Mouse (Mus musculus) cerebellum, postnatal 36 days (tissue): ENCODE measurements around the gene Dlk2.
A peak's percentile ranks its signal among the peaks of the same experiment; 100 is the strongest.

Source experiments
- DNase-seq, 2 experiments: peaks; one replicate each; pipeline ENCODE4 v3.0.0; 2021 to 2022; ENCODE audit warnings: mixed read lengths in 2 of 2

The Dlk2 gene

DNA sequence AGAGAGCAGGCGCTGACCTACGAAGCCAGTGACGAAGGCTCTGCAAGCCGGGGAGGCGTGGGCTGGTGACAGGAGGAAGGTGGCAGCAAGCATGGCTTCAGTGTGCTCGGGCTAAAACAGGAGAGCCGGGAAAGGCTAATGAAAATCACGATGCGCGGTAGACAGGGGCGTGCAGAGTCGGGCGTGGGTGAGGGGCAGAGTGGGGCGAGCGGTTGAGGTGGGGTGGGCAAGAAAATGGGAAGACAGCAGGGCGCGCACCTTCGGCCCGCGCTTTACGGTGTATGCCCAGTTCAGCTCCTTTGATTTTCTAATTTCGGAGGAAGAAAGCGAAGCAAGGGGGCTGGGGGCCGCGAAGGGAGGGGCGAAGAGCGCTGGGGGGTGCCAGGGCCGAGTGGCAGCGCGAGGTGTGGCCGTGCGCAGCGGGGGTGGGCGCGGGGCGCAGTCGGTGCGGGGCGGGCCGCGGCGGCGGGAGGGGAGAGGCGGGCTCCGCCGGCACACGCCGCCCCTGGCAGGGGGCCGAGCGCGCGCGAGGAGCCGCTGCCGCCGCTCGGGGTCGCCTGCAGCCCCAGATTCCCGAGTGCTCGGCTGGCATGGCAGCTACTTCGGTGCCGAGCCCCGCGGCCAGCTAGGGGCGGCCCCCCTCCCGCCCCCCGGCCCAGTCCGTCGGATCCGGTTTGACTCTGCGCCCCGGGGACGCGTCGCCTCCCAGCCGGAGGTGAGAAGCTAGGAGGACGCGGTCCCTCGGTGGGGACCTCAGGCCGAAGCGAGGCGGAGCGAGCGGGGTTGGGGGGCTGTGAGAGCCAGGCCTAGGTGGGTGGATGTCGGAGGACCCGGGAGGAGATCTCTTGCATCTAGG is at the start of gene Dlk2:
Gene Dlk2 (plus strand): TSS at position 58 of the 856 bp plus-strand sequence.
- DNase-seq, result no peak

DNA sequence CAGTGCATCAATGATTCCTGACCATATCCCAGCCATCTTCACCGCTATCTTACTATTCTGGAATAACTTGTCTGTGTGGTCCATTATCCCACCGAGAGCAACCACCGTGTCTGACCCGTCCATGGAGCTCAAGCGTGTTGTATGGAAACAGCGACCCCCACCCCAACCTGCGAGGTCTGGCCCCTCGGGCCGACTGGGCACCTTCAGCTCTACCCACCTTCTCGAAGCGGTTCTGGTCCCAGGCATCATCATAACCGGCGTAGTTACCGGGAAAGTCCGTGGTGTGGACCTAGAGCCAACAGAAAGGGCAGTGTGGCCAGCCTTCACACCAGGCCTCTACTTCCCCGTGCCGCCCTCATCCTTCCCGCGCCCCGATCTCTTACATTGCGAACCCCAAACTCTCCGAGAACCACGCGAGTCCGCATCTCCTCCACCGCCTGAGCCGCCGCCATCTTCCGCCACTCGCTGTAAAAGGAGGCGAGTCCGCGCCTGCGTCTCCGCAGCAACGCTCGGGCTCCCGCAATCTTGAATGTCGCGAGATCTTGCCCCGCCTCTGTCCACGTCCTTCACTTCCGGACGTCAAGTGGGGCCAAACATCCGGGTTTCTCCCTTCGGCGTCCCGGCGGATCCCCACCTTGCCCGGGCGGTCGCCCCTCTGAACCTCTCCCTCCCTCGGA is 49.6 kb upstream of the Dlk2 start, which contains the start of the genes Polr1c and Yipf3:
Gene Polr1c (minus strand): TSS at position 543 of the 677 bp plus-strand sequence.
Gene Yipf3 (plus strand): TSS at position 569 of the 677 bp plus-strand sequence.
- DNase-seq, result peak; percentile 95 to 96

DNA sequence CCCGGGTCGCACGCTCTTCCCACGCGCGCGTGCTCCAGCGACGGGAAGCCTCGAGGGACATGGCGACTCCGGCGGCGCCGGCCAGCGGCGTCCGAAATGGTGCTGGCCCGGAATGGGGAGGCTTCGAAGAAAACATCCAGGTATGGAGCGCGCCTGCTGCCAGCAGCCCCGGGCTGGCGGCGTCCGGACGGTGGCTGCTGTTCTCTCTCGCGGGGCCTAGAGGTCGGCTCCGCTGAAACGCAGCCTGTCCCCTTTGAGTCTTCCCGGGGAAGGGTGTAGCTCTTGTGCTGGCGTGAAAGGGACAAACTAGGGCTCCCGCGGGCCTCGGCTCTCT is 49.1 kb upstream of the Dlk2 start:
- DNase-seq, result no peak

DNA sequence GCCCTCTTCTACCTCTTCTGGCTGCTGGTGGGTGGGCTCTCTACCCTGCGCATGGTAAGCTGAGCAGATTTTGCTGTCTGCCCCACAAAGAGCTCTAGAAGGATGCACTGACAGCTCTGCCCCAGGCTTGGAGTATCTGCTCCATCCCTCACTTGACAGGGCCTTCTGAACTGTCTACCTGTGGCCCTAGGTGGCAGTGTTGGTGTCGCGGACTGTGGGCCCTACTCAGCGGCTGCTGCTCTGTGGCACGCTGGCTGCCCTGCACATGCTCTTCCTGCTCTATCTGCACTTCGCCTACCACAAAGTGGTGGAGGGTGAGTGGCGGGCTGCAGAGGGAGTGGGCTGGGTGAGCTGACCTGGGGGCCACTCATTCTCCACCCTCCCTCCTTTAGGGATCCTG is 46.0 kb upstream of the Dlk2 start:
- DNase-seq, result no peak

DNA sequence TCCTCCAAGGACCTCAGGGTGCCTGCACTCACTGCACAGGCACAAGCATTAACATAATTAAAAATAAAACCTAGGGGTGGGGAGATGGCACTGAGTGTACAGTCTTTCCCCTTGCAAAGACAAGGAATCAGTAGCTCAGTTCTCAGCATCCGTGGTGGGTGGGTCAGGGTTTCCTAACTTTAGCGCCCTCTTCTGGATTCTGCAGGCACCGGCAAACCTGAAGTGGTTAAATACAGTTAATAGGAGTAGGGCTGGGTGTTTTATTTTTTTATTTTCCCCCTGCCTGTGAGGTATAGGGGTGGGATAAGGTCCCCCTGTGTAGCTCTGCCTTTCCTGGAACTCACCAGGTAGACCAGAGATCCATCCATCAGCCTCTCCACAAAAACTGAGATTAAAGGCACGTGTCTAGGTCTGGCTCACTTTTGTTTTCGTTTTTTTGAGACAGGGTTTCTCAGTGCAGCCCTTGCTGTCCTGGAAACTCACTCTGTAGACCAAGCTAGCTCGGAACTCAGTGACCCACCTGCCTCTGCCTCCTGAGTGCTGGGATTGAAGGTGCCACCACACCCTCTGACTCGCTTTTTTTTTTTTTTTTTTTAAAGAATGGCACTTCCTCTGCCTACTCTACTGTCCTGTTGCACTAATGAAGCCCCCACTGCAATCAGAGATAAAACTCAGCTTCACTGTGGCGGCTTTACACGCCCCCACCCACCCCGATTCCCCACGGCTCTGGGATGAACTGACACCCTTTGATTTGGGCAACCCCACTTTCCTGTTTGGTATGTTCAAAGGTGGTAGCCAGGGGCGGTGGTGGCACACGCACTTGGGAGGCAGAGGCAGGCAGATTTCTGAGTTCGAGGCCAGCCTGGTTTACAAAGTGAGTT is 44.4 kb upstream of the Dlk2 start:
- DNase-seq, result no peak

DNA sequence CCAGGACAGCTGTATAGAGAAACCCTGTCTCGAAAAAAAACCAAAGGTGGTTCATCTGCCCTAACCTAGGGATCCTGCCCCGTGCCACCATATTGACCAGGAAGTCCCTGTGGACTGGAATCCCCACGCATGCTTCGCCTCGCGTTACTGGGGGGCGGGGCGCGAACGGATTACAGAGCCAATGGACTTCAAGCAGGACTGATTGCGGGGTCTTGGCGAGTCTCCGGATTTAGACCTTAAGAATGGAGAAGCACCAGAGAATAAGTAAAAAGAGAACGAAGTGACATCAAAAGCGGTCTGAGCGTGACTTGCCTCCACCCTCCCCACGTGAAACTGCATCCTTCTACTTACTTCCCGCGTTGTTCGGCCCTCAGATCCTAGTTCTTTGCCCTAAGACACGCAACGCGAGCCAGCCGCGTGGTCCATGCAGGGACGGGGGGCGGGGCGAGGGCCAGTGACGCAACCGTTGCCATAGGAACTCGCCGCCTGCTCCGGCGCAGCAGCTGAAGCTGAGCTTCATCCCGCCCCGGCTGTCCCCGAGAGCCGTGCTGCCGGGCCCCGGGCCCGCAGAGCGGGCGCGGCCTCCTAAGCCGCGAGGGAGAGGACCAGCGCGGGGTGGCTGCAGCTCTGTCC is 43.7 kb upstream of the Dlk2 start, which contains the start of gene Lrrc73:
Gene Lrrc73 (plus strand): TSS at position 80 of the 633 bp plus-strand sequence.
- DNase-seq, result peak; percentile 91 to 92

DNA sequence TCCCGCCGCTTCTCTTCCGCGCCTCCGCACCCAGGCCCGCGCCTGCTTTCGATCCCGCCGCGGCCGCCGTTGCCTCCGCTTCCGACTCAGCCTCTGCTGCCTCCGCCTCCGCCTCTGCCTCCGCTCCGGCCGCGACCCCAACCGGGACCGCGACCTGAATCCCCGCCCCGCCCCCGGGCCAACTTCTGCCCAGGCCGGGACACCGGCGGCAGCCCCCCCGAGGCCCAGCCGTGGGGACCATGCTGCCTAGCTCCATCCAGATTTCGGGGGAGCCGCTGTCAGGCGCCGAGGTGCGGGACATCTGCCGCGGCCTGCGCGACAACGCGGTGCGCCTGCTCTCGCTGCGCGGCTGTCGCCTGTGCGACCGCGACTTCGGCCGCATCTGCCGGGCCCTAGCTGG is 43.1 kb upstream of the Dlk2 start:
- DNase-seq, result peak in 1 of 2 experiments; percentile 47

DNA sequence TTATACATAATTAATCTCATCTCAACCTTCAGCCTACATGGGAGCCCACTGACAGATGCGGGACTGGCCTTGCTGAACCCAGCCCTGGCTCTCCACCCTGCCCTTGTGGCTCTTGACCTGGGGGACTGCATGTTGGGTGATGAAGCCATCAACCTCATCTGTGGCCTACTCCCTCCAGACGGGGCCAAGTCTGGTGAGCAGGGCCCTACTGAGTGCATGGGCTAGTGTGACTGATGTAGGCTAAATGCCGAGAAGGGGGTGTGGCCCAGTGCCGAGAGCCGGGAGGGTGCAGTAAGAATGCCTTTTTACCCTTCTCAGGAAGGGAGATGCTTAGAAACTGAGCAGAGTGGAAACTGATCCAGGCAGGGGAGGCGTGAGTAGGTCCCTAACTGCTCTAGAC is 42.1 kb upstream of the Dlk2 start:
- no peak for DNase-seq

DNA sequence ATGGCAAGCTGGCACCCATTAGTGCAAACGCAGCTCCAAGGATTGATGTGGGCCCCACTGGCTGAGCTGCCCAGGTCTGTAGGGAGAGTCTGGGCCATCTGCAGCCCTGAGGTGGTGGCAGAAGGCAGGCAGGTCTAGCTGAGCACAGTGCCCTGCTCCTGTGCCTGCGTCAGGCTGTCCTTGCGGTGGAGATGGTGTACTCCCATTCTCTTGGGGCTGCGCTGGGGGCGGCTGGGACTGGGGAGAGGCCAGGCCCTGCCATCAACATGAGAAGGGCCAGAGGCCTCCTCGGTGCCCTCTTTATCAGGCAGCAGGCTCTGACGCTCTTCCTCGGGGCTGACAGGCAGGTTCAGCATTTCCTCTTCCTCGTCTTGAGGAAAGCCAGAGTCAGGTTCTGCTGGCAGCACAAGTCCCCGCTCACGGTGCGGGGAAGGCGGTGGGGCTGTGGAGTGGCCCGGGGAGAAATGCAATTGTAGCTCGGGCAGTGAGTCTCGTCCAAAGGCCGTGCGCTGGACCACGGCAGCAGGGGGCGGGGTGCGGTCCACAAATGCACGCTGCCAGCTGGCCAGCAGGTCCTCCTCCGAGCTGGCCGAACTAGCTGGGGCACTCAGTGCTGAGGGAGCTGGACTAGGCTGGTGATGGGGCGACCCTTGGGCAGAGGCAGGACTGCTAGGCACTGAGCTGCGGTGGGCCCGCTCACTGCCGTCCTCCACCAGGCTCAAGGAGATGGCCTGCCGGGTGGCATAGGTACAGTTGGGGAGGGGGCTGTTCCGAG is 38.8 kb upstream of the Dlk2 start:
- no peak for DNase-seq

DNA sequence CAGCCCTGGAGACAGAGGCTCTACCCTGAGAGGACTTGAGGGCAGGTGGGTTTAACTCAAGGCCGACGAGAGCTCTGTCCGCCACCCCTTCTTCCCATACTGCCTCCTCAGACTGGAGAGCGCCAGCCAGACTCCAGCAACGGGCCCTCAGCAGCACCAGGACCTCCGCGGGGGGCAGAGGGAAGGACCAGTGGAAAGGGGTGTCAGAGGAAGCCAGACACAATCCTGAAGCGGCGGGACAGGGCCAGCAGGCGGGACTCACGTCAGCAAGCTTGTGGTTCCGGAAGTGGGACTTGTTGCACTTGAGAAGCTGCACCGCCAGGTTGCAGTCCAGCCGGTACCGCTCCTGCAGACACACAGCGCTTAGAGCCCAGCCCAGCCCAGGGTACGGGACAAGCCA is 37.5 kb upstream of the Dlk2 start:
- no peak for DNase-seq

DNA sequence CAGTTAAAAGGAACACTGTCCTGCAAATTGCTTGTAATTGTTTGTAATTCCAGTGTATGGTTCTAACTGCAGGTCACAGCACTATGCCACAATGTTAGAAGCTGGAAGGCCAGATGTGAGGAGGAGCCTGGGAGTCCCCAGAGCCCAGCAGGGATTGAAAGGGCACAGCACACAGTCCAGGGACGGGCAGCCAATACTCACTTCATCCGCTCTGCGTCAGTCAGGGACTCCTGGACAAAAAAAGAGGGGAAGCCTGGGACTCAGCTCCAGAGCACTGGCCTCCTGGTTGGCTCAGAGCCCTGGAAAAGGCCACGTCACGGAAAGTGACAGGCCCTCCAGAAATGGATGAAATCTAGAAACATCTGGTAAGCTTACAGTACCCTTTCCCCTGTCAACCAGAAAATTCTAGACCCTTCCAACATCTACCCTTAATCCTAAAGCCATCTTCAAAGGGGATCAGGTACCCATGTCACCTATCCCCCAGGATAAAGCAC is 35.0 kb upstream of the Dlk2 start:
- DNase-seq, result no peak

DNA sequence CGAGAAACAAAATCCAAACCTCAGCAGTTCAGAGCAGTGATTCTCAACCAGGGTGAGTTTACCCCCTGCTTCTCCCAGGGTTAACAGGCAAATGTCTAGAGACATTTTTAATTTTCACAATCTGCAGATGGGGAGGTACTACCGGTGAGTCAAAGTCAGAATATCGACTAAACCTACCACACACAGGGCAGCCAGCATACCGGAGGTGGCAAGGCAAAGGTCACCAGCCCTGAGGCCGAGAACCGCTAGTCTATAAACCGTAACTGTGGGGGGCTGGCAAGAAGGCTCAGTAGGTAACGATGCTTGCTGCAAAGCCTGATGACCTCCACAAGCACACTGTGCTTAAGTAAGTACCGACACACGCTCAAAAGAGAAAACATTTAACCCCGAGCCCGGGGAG is 31.7 kb upstream of the Dlk2 start:
- no peak for DNase-seq

DNA sequence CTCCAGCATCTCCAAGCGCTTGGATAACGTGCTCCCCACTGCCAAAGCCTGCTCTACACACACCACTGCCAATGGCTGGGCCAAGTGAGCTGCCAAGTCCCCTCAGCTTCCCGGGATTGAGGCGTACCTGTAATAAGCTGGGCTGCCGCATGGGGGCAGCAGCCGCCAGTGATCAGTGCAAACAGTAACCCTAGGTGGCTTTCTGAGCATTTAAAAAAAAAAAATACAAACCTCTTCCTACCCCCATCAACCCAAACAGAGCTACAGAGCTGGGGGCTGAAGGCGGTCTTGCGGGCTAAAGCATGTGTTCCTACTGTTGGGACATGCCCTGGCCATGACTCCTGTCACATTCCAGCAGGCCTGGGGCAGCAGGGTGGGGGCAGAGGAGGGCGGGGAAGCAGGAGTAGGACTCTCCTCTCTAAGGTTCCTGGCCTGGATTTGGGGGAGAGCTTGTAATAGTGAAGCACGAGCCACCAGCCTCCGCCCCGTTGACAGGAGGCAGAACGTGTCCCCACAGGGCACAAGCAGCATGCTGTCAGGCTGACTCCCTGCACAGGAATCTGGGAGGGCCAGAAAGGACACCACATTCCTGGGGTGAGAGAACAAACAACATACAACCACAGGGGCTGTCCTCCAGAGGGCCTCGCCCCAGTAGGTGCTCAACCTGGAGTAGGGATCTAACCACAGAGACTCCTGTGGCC is 31.2 kb upstream of the Dlk2 start:
- DNase-seq, result peak; percentile 90

DNA sequence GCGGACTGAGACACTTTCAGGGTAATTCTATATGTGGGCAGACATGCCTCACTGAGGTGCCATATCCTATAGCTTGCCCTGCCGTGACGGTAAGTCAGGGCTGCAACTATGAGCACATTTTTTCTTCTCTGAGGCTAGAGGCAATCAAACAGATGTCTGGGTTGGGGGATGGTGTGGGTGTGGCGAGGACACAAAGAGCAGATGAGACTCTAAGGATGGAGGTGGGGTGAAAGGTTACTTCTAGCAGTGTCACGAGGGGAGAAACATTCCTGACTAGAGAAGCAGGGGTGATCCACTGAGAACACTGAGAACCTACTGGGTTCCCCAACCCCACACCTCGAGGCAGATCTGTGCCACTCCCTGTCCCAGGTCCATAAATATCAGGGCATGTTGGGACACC is 30.2 kb upstream of the Dlk2 start:
- DNase-seq, result no peak

DNA sequence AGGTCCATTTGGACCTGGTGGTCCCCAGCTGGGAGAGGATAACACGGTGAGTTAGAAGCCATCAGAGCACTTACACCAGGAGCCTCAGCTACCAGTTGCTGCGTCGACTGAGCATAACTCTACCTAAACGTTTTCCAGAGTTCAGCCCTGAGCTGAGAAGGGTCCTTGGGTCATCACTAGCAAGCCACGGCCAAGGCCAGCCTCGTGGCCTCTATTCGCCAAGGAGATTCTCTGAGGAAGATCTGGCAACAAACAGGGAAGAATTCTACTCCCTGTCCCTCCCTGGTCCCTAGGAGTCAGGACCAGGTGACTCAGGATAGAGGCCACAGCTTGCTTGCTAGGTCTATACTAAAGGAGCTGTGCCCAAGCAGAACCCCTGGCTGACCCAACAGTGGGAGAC is 29.7 kb upstream of the Dlk2 start:
- no peak for DNase-seq

DNA sequence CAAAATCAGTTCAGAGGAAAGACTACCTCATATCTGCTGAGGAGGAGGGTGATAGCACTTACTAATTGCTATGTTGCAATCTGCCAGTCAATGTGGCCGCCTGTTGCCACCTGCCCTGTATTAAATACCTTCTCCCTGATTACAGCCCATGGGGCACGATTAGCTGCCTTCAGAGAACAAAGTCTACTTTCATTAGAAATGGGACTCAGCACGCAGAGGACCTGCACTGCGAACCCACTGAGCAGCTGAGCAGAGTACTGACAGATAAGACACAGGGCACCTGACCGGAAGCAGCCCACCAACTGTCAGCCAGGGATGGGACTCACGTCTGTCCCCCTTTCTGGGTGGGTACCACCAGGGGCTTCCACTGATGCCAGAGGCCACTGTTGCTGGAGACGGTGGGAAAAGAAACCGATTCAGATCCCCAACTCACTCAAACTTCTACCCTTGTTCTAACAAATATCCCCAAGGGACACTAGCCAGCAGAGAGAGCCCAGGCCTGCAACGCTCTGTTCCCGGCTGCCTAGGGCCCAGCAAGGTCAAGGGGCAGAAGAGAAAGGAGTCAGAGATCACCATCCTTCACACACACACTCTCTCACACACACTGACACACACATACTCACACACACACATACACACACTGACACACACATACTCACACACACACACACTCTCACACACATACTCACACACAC is 29.0 kb upstream of the Dlk2 start:
- DNase-seq, result no peak

DNA sequence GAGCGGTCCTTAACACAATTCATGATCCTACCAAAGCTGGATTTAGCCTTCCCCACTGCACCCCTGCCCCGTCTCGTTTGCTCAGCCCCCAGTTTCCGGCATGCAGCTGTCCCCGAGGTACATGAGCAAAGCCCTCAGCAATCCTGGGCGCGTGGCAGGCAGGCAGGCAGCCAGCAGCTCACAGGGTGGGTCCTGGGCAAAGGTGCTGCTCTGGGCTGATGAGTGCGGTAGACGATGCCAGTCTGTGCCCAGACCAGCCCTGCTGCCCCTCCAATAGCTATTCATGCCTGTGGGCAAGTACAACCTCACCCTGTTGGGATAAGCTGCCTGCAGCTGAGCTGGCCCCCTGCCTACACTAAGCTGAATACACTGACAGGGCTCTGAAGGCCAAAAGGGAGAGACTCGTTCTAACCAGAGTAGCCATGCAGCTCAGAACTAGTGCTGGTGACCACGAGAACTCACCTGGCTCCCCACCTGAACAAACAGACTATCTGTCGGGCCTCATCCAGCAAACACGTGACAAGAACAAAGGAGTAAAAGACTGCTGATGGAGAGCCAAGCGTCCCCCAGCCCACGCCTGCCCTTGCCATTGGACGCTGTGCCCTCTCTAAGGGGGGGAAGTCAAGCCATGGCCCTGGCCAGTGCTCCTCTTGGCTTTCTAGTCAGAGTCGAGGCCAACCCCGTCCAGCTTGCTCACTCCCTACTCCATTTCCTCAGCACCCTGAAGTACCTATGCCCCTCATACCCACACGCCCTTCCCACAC is 27.3 kb upstream of the Dlk2 start:
- no peak for DNase-seq

DNA sequence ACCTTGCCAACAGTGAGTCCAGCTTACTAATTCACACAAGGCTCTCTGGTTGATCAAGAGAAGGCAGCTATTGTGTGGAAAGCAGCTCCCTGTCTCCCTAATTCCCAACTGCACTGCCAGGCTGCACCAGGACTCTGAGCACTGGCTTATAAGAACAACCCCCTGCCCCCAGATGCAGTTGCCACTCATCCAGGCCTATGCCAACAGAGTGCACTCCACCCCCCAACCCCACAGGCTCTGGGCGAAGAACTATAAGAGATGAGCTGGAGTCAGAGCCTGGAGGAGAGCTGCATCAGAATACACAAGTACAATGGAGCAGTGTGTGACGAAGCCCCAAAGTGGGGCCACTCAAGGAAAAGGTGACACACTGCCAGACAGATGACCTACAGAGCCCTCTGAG is 25.2 kb upstream of the Dlk2 start:
- DNase-seq, result no peak

DNA sequence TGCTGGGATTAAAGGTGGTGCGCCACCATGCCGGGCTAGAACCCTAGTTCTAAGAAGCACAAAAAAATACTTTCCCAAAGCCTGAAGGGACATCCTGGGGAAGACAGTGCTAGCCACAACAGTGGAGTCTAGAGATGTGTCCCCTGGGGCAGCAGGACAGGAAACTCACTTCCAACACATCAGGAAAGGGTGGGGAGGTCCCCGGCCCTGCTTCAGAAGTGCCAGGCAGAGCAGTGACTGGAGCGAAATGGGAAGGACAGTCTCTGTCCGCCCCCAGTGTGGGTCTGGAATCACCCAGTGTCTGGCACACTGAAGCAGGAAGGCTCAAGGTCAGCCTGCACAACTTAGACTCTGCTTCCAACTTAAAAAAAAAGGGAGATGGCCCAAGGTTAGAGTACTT is 24.5 kb upstream of the Dlk2 start:
- DNase-seq, result no peak

DNA sequence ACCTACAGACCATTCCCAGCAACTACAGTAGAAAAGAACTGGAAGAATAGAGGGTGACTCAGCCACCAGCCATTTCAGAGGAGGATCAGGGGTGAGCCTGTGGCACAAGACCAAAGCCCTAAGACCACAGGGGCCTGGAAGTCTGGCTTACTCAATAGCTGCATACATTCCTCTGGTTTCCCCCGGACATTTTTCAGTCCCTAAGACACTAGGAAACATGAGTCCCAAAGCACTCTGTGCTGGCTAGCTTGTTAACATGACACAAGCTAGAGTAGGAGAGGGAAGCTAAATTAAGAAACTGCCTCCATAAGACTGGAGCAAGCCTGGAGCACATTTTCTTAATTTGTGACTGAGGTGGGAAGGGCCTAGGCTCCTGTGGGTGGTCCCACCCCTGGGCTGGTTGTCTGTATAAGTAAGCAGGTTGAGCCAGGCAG is 23.4 kb upstream of the Dlk2 start:
- DNase-seq, result no peak
